Mouse (Mus musculus) brain, embryonic 14.5 days (tissue): ENCODE data around the gene Gal3st2.

Experiments used
- CTCF ChIP-seq: fragments of 200-500 bp; IDR thresholded peaks from 2 replicates; pipeline ENCODE4 v1.5.1; 2012; ENCODE audit warnings: inconsistent platforms, mild to moderate bottlenecking, moderate library complexity, borderline replicate concordance; ENCODE audit not compliant: insufficient read depth, insufficient read length; ENCODE audit errors: extremely low read depth
- POLR2A ChIP-seq: fragments of 200-500 bp; IDR thresholded peaks from 2 replicates; pipeline ENCODE4 v1.6.1; 2012; ENCODE audit warnings: mild to moderate bottlenecking, inconsistent platforms, borderline replicate concordance; ENCODE audit not compliant: poor library complexity, insufficient read depth, insufficient read length, severe bottlenecking; ENCODE audit errors: extremely low read depth

GRCm38 (mm10) chr1:93823796-93824495, 37.2 kb upstream of the Gal3st2 start:
- TF ChIP-seq CTCF (no peak), POLR2A (no peak)
